Mouse (Mus musculus): ENCODE results near the gene Stat2.
A peak's percentile ranks its signal among the peaks of the same experiment; 100 is the strongest.
"Not testable (repeated sequence)": the region's sequence is repeated elsewhere in the genome, so short reads cannot be mapped to it uniquely, and the experiment has no call there.

Stat2 gene

GRCm38 (mm10) chr10:128298243-128298642, 27.9 kb downstream of the Stat2 start:
- no peak for DNase-seq (ENCODE audit: low read depth, low spot score)

- no peak for DNase-seq (ENCODE audit: low read depth, low spot score)
These were observed 28.4 kb downstream of the Stat2 start, which contains the start of gene Il23a for GRCm38 (mm10) chr10:128298702-128299171. Gene Il23a, minus strand, starts transcription at chr10:128298752.

GRCm38 (mm10) chr10:128302357-128302756, 32.0 kb downstream of the Stat2 start:
- no peak for DNase-seq (ENCODE audit: low read depth, low spot score)

GRCm38 (mm10) chr10:128302785-128303125, 32.4 kb downstream of the Stat2 start:
- no peak for DNase-seq (ENCODE audit: low read depth, low spot score)

- peak; percentile 100 for DNase-seq (ENCODE audit: low read depth, low spot score)
These were observed 33.0 kb downstream of the Stat2 start, which contains the start of gene Pan2 for GRCm38 (mm10) chr10:128303126-128304021. Gene Pan2, plus strand, starts transcription at chr10:128303335.

- DNase-seq (ENCODE audit: low read depth, low spot score) = no peak
These were observed 39.3 kb downstream of the Stat2 start for GRCm38 (mm10) chr10:128309654-128310053.

GRCm38 (mm10) chr10:128310177-128310576, 39.8 kb downstream of the Stat2 start:
- DNase-seq (ENCODE audit: low read depth, low spot score) = no peak

GRCm38 (mm10) chr10:128310902-128311301, 40.5 kb downstream of the Stat2 start:
- DNase-seq (ENCODE audit: low read depth, low spot score) = no peak

GRCm38 (mm10) chr10:128315578-128315977, 45.2 kb downstream of the Stat2 start:
- DNase-seq (ENCODE audit: low read depth, low spot score) = no peak

GRCm38 (mm10) chr10:128321641-128322040, 51.3 kb downstream of the Stat2 start:
- DNase-seq (ENCODE audit: low read depth, low spot score) = peak; percentile 26

GRCm38 (mm10) chr10:128322141-128323108, 52.1 kb downstream of the Stat2 start, which contains the start of gene Cnpy2:
Gene Cnpy2, plus strand, starts transcription at chr10:128322459.
- peak; percentile 63 for DNase-seq (ENCODE audit: low read depth, low spot score)

GRCm38 (mm10) chr10:128323516-128323915, 53.2 kb downstream of the Stat2 start:
- no peak for DNase-seq (ENCODE audit: low read depth, low spot score)

GRCm38 (mm10) chr10:128326825-128327224, 56.5 kb downstream of the Stat2 start:
- no peak for DNase-seq (ENCODE audit: low read depth, low spot score)

GRCm38 (mm10) chr10:128327610-128328009, 57.3 kb downstream of the Stat2 start:
- no peak for DNase-seq (ENCODE audit: low read depth, low spot score)

GRCm38 (mm10) chr10:128332358-128333249, 62.2 kb downstream of the Stat2 start:
- not testable (repeated sequence) for DNase-seq (ENCODE audit: low read depth, low spot score)

GRCm38 (mm10) chr10:128335582-128335981, 65.2 kb downstream of the Stat2 start:
- DNase-seq (ENCODE audit: low read depth, low spot score) = peak; percentile 63

GRCm38 (mm10) chr10:128336195-128336594, 65.8 kb downstream of the Stat2 start:
- no peak for DNase-seq (ENCODE audit: low read depth, low spot score)

- no peak for DNase-seq (ENCODE audit: low read depth, low spot score)
These were observed 66.2 kb downstream of the Stat2 start for GRCm38 (mm10) chr10:128336597-128336996.

GRCm38 (mm10) chr10:128337306-128338181, 67.2 kb downstream of the Stat2 start, which contains the start of gene Cs:
Gene Cs, plus strand, starts transcription at chr10:128337734.
- DNase-seq (ENCODE audit: low read depth, low spot score) = peak; percentile 96

- no peak for DNase-seq (ENCODE audit: low read depth, low spot score)
These were observed 68.1 kb downstream of the Stat2 start for GRCm38 (mm10) chr10:128338415-128338814.

Data from retina, adult 2 months (tissue).